Mouse (Mus musculus) liver, embryonic 16.5 days (tissue): ENCODE measurements around the gene Gm13277. TPM values are rescaled to one million over a fixed set of nuclear protein-coding genes. Genes with fewer than 3 reads are reported as not detected.
A peak's percentile ranks its signal among the peaks of the same experiment; 100 is the strongest.
"Not testable (repeated sequence)": the region's sequence is repeated elsewhere in the genome, so short reads cannot be mapped to it uniquely, and the experiment has no call there.

Source experiments
- ATAC-seq: fragments of 200-750 bp; cut with Nextera tagmentation; 2 replicates; pipeline ENCODE4 v1.8.0; 2017; ENCODE audit warnings: low read depth, mild to moderate bottlenecking, moderate number of reproducible peaks, moderate library complexity
- H3K27ac ChIP-seq: fragments of 300-500 bp; sonication (generic); 2 replicates; pipeline ENCODE4 v1.5.1; 2014; ENCODE audit warnings: mild to moderate bottlenecking, low read length
- H3K27me3 ChIP-seq: fragments of 300-500 bp; sonication (generic); 2 replicates; pipeline ENCODE4 v1.6.1; 2014; ENCODE audit warnings: low read depth, low read length, mixed read lengths; ENCODE audit not compliant: control insufficient read depth, insufficient read depth
- H3K36me3 ChIP-seq: fragments of 300-500 bp; sonication (generic); 2 replicates; pipeline ENCODE4 v1.6.1; 2014; ENCODE audit warnings: mild to moderate bottlenecking; ENCODE audit not compliant: control insufficient read depth, insufficient read depth
- H3K4me1 ChIP-seq: fragments of 300-500 bp; sonication (generic); 2 replicates; pipeline ENCODE4 v1.6.1; 2014; ENCODE audit warnings: low read depth, low read length, mixed read lengths; ENCODE audit not compliant: control insufficient read depth
- H3K4me2 ChIP-seq: fragments of 300-500 bp; sonication (generic); 2 replicates; pipeline ENCODE4 v1.6.1; 2014; ENCODE audit warnings: low read depth, low read length, mixed read lengths
- H3K4me3 ChIP-seq: fragments of 300-500 bp; sonication (generic); 2 replicates; pipeline ENCODE4 v1.5.1; 2014; ENCODE audit warnings: low read depth, mild to moderate bottlenecking, low read length
- H3K9ac ChIP-seq: fragments of 300-500 bp; sonication (generic); 2 replicates; pipeline ENCODE4 v1.6.1; 2014; ENCODE audit warnings: low read depth, low read length
- H3K9me3 ChIP-seq: fragments of 300-500 bp; sonication (generic); replicated peaks from 2 replicates; pipeline ENCODE4 v1.6.1; 2016; ENCODE audit warnings: low read length; ENCODE audit not compliant: control insufficient read depth
- WGBS: fragments of 180-500 bp; shearing (Covaris S2); extraction: QIAGEN DNeasy Blood & Tissue Kit; methylation state at CpG from one replicate; pipeline ENCODE4 v1.1.7; 2014; ENCODE audit not compliant: insufficient replicate concordance; 5-methylcytosine and 5-hydroxymethylcytosine counted together
- polyA plus RNA-seq: library from polyadenylated mRNA; unstranded; fragments of >200 nt; fragmentation: Nextera tagmentation; extraction: Ambion mirVana; gene quantifications from 2 replicates; pipeline ENCODE4 v1.2.1, GENCODE M21; 2015

Gm13277 gene
- polyA plus RNA-seq, 1 experiment from 2014 or later, result not detected

- not testable (repeated sequence) for H3K4me1 ChIP-seq, H3K9ac ChIP-seq, H3K9me3 ChIP-seq, ATAC-seq, H3K4me3 ChIP-seq, H3K27me3 ChIP-seq, H3K27ac ChIP-seq, H3K36me3 ChIP-seq, H3K4me2 ChIP-seq
- WGBS, result 80% methylated on average over 7 of the region's 9 CpGs
Observed at GRCm38 (mm10) chr4:88758751-88759150, 29.7 kb upstream of the Gm13277 start.

DNA sequence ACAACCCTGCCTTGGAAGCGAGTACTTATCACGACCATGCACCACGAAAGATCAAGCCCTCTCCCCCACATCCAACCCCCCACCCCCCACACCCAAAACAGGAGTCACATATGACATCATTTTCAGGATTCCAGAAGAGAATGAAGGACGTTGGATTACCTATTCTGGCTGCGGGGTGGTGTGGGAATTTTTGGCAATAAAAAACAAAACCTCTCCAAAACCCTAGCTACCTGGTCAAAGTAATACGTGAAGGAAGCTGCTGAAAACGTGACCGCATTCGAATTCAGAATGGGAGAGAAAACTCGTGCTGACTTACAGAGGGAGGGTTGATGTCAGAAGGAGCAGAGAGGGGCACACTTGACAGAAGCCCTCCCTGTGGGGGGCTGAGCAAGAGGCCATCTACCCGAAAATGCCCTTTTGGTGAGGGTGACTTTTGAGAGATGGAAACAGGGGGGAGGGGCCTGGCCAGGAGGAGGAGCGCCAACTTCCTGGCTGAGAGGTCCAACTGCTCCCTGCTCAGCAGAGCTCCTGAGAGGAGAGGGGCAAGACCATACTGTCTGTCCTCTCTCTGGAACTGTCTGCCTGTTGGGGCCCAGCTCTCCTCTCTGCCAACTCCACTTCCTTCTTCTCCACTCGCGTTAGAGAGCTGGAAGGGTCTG, 28.7 kb upstream of the Gm13277 start, which contains the start of gene Gm13283:
Gene Gm13283, plus strand, starts transcription at position 510 of the 659 bp plus-strand sequence.
- peak within 1 kb of the TSS; percentile 24 for H3K4me3 ChIP-seq
- H3K36me3 ChIP-seq, H3K27ac ChIP-seq, H3K4me1 ChIP-seq, H3K9me3 ChIP-seq, H3K27me3 ChIP-seq, H3K9ac ChIP-seq, ATAC-seq: not testable (repeated sequence)
- H3K4me2 ChIP-seq, result peak within 1 kb of the TSS; percentile 46
- 6% methylated on average over 9 of the region's 14 CpGs for WGBS

GRCm38 (mm10) chr4:88760431-88760830, 28.0 kb upstream of the Gm13277 start:
- H3K9ac ChIP-seq, H3K36me3 ChIP-seq, H3K27ac ChIP-seq, H3K27me3 ChIP-seq, ATAC-seq, H3K4me1 ChIP-seq, H3K9me3 ChIP-seq: not testable (repeated sequence)
- Histone ChIP-seq H3K4me2 (peak overlapping the region; percentile 46), H3K4me3 (peak overlapping the region; percentile 24)
- 0% methylated on average over 24 of the region's 28 CpGs for WGBS

DNA sequence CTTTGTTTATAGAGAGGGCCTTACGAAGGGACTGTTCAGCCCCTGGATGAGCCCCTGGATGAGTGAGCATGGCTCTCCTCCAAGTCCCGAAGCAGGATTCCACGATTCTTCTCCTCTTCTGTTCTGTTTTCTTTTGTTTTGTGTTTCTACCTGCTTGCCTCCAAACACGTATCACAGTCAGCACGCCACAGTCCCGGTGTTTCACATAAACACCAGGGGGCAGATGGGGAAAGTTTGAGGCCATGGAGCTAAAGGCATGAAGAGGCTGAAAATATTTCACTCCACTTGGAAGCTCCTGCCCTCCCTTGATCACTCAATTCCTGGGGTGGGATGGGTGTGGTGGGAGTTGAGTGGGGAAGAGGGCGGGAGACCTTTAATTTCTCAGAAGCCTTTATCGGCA, 26.7 kb upstream of the Gm13277 start:
- H3K4me3 ChIP-seq, H3K27me3 ChIP-seq, H3K9ac ChIP-seq, ATAC-seq, H3K4me1 ChIP-seq, H3K36me3 ChIP-seq, H3K27ac ChIP-seq, H3K4me2 ChIP-seq, H3K9me3 ChIP-seq: not testable (repeated sequence)
- WGBS, result 55% methylated on average over 6 of the region's 8 CpGs

DNA sequence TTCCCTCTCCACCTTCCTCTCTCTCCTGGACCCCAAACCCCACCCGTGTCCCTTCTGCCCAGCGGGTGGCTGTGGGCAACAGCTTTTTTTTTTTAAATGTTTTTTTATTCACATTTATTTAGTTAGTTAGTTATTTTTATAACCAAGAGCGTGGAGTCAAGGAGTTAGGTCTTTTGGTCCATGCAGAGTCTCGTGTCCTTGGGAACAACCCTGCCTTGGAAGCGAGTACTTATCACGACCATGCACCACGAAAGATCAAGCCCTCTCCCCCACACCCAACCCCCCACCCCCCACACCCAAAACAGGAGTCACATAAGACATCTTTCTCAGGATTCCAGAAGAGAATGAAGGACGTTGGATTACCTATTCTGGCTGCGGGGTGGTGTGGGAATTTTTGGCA, 26.1 kb upstream of the Gm13277 start:
- not testable (repeated sequence) for H3K9me3 ChIP-seq, H3K4me3 ChIP-seq, H3K4me1 ChIP-seq, H3K9ac ChIP-seq, H3K27ac ChIP-seq, H3K36me3 ChIP-seq, H3K27me3 ChIP-seq, ATAC-seq
- WGBS, result 40% methylated on average over 8 of the region's 9 CpGs
- H3K4me2 ChIP-seq, result peak overlapping the region; percentile 42; the same call in 1 of the 2 replicates

DNA sequence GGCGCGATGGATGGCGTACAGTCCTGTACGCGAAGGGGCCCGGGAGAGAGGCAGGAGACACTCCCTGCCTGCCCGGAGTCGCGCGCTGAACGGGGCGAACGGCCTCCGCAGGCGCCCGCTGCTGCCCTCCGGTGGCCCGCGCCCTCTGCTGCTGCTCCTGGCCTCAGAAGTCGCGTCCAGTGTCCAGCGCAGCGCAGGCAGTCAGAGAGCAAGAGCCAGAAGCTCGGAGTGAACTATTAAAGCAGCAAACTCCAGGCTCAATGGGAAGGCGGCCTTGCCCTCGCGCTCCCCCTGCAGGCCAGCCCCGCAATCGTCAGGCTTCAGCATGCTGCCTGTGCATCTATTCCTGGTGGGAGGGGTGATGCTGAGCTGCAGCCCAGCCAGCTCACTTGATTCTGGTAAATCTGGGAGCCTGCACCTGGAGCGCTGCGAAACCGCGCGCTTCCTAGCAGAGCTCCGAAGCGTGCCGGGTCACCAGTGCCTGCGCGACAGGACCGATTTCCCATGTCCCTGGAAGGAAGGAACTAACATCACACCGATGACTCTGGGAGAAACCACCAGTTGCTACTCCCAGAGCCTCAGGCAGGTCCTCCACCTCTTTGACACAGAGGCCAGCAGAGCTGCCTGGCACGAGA, 24.9 kb upstream of the Gm13277 start:
- WGBS, result 3% methylated on average over 27 of the region's 42 CpGs
- H3K36me3 ChIP-seq, H3K4me1 ChIP-seq, ATAC-seq, H3K9ac ChIP-seq, H3K27ac ChIP-seq, H3K27me3 ChIP-seq, H3K9me3 ChIP-seq: not testable (repeated sequence)
- Histone ChIP-seq H3K4me3 (peak overlapping the region; percentile 45; the same call in 1 of the 2 replicates), H3K4me2 (peak overlapping the region; percentile 52)

- not testable (repeated sequence) for ATAC-seq, H3K4me1 ChIP-seq, H3K27ac ChIP-seq, H3K9me3 ChIP-seq, H3K36me3 ChIP-seq, H3K4me2 ChIP-seq, H3K27me3 ChIP-seq, H3K4me3 ChIP-seq, H3K9ac ChIP-seq
- WGBS, result no CpG with 5 or more reads among the region's 32 CpGs
Observed at GRCm38 (mm10) chr4:88773534-88773933, 14.9 kb upstream of the Gm13277 start, which contains the start of gene Gm13290. TSS of gene Gm13290 (plus strand) at chr4:88773834.

GRCm38 (mm10) chr4:88776622-88777021, 11.8 kb upstream of the Gm13277 start, which contains the start of gene Gm13289:
TSS of gene Gm13289 (plus strand) at chr4:88776922.
- not testable (repeated sequence) for H3K36me3 ChIP-seq, H3K9ac ChIP-seq, ATAC-seq, H3K4me2 ChIP-seq, H3K27me3 ChIP-seq, H3K9me3 ChIP-seq, H3K4me1 ChIP-seq, H3K4me3 ChIP-seq, H3K27ac ChIP-seq
- no CpG with 5 or more reads among the region's 29 CpGs for WGBS

DNA sequence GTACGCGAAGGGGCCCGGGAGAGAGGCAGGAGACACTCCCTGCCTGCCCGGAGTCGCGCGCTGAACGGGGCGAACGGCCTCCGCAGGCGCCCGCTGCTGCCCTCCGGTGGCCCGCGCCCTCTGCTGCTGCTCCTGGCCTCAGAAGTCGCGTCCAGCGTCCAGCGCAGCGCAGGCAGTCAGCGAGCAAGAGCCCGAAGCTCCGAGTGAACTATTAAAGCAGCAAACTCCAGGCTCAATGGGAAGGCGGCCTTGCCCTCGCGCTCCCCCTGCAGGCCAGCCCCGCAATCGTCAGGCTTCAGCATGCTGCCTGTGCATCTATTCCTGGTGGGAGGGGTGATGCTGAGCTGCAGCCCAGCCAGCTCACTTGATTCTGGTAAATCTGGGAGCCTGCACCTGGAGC, 8.9 kb upstream of the Gm13277 start, which contains the start of gene Gm13272:
Gene Gm13272, plus strand, starts transcription at position 301 of the 400 bp plus-strand sequence.
- not testable (repeated sequence) for H3K4me3 ChIP-seq, H3K36me3 ChIP-seq, H3K9me3 ChIP-seq, H3K4me2 ChIP-seq, H3K27ac ChIP-seq, ATAC-seq, H3K9ac ChIP-seq, H3K27me3 ChIP-seq, H3K4me1 ChIP-seq
- WGBS, result no CpG with 5 or more reads among the region's 29 CpGs
